Mouse (Mus musculus): ENCODE measurements around the gene Gm37240. TPM values are rescaled to one million over a fixed set of nuclear protein-coding genes. Genes with fewer than 3 reads are reported as not detected.

Gm37240 gene
- polyA plus RNA-seq, 1 experiment = 1.9 TPM

- peak overlapping the region; percentile 11; the same call in 1 of the 2 replicates for H3K27ac ChIP-seq (ENCODE audit: insufficient read depth, low read length)
- no peak overlapping the region for H3K4me3 ChIP-seq (ENCODE audit: insufficient read depth, low read length)
- TF ChIP-seq CTCF (IDR thresholded peaks at IDR 0.05; ENCODE audit: borderline replicate concordance, insufficient read depth, low read length) (no peak), POLR2A (IDR thresholded peaks at IDR 0.05; ENCODE audit: low read depth, low read length) (no peak)
- no peaks in the 10 kb centered on the region for H3K4me1 ChIP-seq (ENCODE audit: control insufficient read depth, insufficient read depth, low read length)
Measured at GRCm38 (mm10) chr3:85485536-85486190, 401.7 kb downstream of the Gm37240 start.

- TF ChIP-seq POLR2A (IDR thresholded peaks at IDR 0.05; ENCODE audit: low read depth, low read length) (no peak), CTCF (IDR thresholded peaks at IDR 0.05; ENCODE audit: borderline replicate concordance, insufficient read depth, low read length) (no peak)
- Histone ChIP-seq H3K4me3 (ENCODE audit: insufficient read depth, low read length) (no peak overlapping the region), H3K4me1 (ENCODE audit: control insufficient read depth, insufficient read depth, low read length) (0 out of 2 replicates have a peak, but pooled peaks cover 5% of the 10 kb centered on the region), H3K27ac (ENCODE audit: insufficient read depth, low read length) (no peak overlapping the region)
Measured at GRCm38 (mm10) chr3:85482636-85483035, 404.7 kb downstream of the Gm37240 start.

- TF ChIP-seq POLR2A (IDR thresholded peaks at IDR 0.05; ENCODE audit: low read depth, low read length) = no peak
- TF ChIP-seq CTCF (IDR thresholded peaks at IDR 0.05; ENCODE audit: borderline replicate concordance, insufficient read depth, low read length) = no peak
- Histone ChIP-seq H3K4me3 (ENCODE audit: insufficient read depth, low read length) (no peak overlapping the region), H3K4me1 (ENCODE audit: control insufficient read depth, insufficient read depth, low read length) (0 out of 2 replicates have a peak, but pooled peaks cover 5% of the 10 kb centered on the region), H3K27ac (ENCODE audit: insufficient read depth, low read length) (no peak overlapping the region)
Measured at GRCm38 (mm10) chr3:85480638-85481037, 406.7 kb downstream of the Gm37240 start.

GRCm38 (mm10) chr3:85478731-85479130 is 408.6 kb downstream of the Gm37240 start:
- Histone ChIP-seq H3K4me3 (ENCODE audit: insufficient read depth, low read length) (no peak overlapping the region), H3K27ac (ENCODE audit: insufficient read depth, low read length) (peak overlapping the region; percentile 30; the same call in 1 of the 2 replicates), H3K4me1 (ENCODE audit: control insufficient read depth, insufficient read depth, low read length) (0 out of 2 replicates have a peak, but pooled peaks cover 5% of the 10 kb centered on the region)
- TF ChIP-seq CTCF (IDR thresholded peaks at IDR 0.05; ENCODE audit: borderline replicate concordance, insufficient read depth, low read length) (no peak), POLR2A (IDR thresholded peaks at IDR 0.05; ENCODE audit: low read depth, low read length) (no peak)

- H3K4me3 ChIP-seq (ENCODE audit: insufficient read depth, low read length) = no peak overlapping the region
- no peak for TF ChIP-seq CTCF (IDR thresholded peaks at IDR 0.05; ENCODE audit: borderline replicate concordance, insufficient read depth, low read length)
- no peak for TF ChIP-seq POLR2A (IDR thresholded peaks at IDR 0.05; ENCODE audit: low read depth, low read length)
- H3K27ac ChIP-seq (ENCODE audit: insufficient read depth, low read length) = no peak overlapping the region
- H3K4me1 ChIP-seq (ENCODE audit: control insufficient read depth, insufficient read depth, low read length) = no peaks in the 10 kb centered on the region
Measured at GRCm38 (mm10) chr3:85469711-85470110, 417.6 kb downstream of the Gm37240 start.

GRCm38 (mm10) chr3:85468995-85469394 is 418.3 kb downstream of the Gm37240 start:
- Histone ChIP-seq H3K4me1 (ENCODE audit: control insufficient read depth, insufficient read depth, low read length) (no peaks in the 10 kb centered on the region), H3K27ac (ENCODE audit: insufficient read depth, low read length) (no peak overlapping the region), H3K4me3 (ENCODE audit: insufficient read depth, low read length) (no peak overlapping the region)
- TF ChIP-seq CTCF (IDR thresholded peaks at IDR 0.05; ENCODE audit: borderline replicate concordance, insufficient read depth, low read length) = no peak
- no peak for TF ChIP-seq POLR2A (IDR thresholded peaks at IDR 0.05; ENCODE audit: low read depth, low read length)

GRCm38 (mm10) chr3:85465283-85466025 is 421.9 kb downstream of the Gm37240 start:
- no peak overlapping the region for H3K27ac ChIP-seq (ENCODE audit: insufficient read depth, low read length)
- no peak overlapping the region for H3K4me3 ChIP-seq (ENCODE audit: insufficient read depth, low read length)
- TF ChIP-seq CTCF (IDR thresholded peaks at IDR 0.05; ENCODE audit: borderline replicate concordance, insufficient read depth, low read length) = no peak
- no peaks in the 10 kb centered on the region for H3K4me1 ChIP-seq (ENCODE audit: control insufficient read depth, insufficient read depth, low read length)

GRCm38 (mm10) chr3:85460021-85460420 is 427.3 kb downstream of the Gm37240 start:
- H3K4me3 ChIP-seq (ENCODE audit: insufficient read depth, low read length) = no peak overlapping the region
- TF ChIP-seq POLR2A (IDR thresholded peaks at IDR 0.05; ENCODE audit: low read depth, low read length) (no peak), CTCF (IDR thresholded peaks at IDR 0.05; ENCODE audit: borderline replicate concordance, insufficient read depth, low read length) (no peak)
- no peak overlapping the region for H3K27ac ChIP-seq (ENCODE audit: insufficient read depth, low read length)
- no peaks in the 10 kb centered on the region for H3K4me1 ChIP-seq (ENCODE audit: control insufficient read depth, insufficient read depth, low read length)

- Histone ChIP-seq H3K27ac (ENCODE audit: insufficient read depth, low read length) (no peak overlapping the region), H3K4me3 (ENCODE audit: insufficient read depth, low read length) (no peak overlapping the region), H3K4me1 (ENCODE audit: control insufficient read depth, insufficient read depth, low read length) (no peaks in the 10 kb centered on the region)
- TF ChIP-seq CTCF (IDR thresholded peaks at IDR 0.05; ENCODE audit: borderline replicate concordance, insufficient read depth, low read length) (no peak), POLR2A (IDR thresholded peaks at IDR 0.05; ENCODE audit: low read depth, low read length) (no peak)
Measured at GRCm38 (mm10) chr3:85456983-85457382, 430.3 kb downstream of the Gm37240 start.

- Histone ChIP-seq H3K4me3 (ENCODE audit: insufficient read depth, low read length) (no peak overlapping the region), H3K4me1 (ENCODE audit: control insufficient read depth, insufficient read depth, low read length) (no peaks in the 10 kb centered on the region), H3K27ac (ENCODE audit: insufficient read depth, low read length) (no peak overlapping the region)
- TF ChIP-seq CTCF (IDR thresholded peaks at IDR 0.05; ENCODE audit: borderline replicate concordance, insufficient read depth, low read length) (no peak), POLR2A (IDR thresholded peaks at IDR 0.05; ENCODE audit: low read depth, low read length) (no peak)
Measured at GRCm38 (mm10) chr3:85455453-85455852, 431.9 kb downstream of the Gm37240 start.
